Mouse (Mus musculus) skeletal muscle tissue, adult 2 months (tissue): ENCODE measurements around the gene Agbl4.

Source experiments
- DNase-seq: peaks from one replicate; pipeline ENCODE4 v3.0.0-alpha.2; 2012; ENCODE audit warnings: low read depth, low spot score

Gene Agbl4

DNA sequence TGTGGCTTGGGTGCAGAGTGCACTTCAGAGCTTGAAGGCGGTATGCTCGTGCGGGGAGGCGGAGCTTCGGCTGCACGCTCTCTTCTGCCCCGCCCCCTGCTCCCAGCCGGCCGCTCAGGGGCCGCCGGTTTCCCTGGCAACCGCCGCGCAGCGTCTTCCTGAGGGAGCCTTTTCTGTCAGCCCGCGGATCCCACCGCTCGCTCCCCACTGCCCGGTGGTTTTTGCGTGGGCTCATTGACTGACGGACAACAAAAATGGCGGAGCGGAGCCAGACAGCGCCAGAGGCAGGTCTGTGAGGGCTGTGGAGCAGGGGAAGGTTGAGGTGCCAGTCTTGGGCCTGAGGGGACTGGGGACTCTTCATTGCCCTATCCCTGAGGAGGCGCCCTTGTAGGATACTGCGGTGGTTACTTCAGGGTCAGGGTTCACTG is at the start of gene Agbl4:
Gene Agbl4, plus strand, starts transcription at position 44 of the 428 bp plus-strand sequence.
- no peak for DNase-seq

DNA sequence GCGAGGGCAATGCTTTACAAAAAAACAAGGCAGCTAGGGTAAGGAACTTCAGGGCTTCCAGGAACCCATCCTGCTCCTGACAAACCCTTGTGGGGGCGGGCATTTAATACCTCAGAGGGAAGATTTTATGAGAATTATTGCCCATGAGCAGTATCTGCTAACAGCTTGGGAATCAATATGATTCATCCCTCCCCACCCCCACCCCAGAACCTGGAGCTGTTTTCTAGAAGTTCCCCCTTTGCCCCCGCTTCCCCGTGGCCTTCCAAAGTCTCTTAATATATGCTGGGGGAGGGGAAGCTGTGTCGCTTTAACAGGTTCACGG is 46.6 kb upstream of the Agbl4 start:
- no peak for DNase-seq

DNA sequence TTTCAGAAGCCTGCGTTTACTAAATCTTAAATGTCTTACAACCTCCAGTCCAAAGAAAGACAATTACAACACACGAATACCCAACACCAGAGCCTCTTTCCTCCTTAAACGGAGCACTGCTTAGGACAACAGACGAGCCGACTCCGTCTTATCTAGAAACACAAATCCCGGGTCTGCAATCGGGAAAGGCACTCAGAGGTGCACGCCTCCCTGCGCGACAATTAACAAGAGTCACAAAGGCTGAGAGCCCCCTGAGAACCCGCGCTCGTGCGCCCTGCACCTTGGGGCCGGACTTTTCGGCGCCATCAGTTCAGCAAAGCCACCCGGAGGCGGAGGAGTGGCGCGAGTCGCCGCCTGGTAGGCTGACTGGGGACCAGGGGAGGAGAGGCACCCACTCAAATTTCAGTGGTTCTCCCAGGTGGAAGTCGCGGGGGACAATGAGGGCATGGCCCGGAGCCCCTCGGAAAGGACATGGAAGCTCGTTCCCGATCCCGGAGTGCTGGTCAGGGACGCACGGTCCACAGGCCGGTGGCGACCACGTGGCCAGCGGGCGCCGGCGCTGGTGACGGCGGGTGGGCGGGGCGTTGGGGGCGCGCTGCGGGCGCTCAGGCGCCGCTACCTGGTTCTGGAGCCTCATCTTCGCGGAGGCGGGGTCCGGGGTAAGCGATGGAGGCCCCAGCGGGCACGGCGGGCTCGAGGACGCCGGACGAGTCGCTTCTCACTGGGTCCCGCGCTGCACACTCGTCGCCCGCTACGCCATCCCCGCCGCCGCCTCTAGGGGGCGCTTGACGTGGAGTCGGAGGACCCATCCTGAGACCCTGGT is 46.1 kb upstream of the Agbl4 start, which contains the start of gene Elavl4:
Gene Elavl4, minus strand, starts transcription at position 732 of the 823 bp plus-strand sequence.
- no peak for DNase-seq

DNA sequence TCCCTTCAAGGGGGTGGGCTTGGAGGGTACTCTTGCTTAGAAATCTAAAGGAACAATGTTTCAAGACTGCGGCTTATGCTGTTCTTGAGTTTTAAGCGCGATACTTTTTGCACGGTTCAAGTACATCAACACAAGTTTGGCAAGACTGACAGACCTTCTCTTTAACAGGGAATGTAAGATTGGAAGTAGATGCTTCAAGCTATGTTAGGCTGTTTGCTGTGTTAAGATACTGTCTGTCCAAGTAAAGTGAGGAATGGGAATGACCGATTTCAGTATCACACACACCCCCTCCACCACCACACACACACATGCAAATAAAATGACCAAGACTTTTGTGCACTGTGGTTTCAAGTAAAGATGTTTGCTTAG is 45.5 kb upstream of the Agbl4 start:
- no peak for DNase-seq

DNA sequence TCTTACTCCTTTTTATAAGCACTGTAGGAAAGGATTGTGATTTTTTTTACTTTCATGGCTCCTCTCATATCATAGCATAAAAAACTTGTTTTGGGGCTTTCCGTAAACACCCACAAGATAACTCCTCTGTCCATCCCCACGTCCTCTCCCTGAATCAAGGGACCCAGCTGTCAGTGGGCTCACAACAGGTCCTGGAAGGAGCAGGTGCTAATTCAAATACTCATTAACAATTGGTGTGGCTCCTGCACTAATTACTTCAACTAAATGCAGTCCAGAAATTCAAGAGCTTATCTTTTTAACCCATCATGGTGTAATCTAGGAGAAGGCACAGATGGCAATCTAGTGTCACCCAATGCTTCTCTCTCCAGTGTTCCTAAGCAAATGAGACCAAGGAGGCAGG is 36.9 kb upstream of the Agbl4 start:
- DNase-seq = no peak

DNA sequence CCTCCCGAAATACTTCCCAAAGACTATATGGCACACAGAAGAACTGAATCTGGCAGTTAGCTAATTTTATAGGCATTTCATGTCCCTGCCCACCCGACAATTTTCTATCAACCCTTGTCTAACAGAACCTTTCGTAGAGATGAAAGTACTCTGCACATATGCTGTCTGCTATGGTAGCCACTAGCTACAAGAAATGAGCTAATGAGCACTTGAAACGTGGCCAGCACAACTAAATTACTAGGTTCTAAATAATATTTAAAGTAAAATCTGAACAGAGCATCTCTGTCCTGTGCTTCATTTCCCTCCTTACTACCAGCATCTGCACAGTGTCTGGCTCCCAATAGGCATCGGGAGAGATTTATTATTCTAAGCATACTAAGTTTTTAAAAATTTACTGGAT is 1.2 kb upstream of the Agbl4 start:
- no peak for DNase-seq

DNA sequence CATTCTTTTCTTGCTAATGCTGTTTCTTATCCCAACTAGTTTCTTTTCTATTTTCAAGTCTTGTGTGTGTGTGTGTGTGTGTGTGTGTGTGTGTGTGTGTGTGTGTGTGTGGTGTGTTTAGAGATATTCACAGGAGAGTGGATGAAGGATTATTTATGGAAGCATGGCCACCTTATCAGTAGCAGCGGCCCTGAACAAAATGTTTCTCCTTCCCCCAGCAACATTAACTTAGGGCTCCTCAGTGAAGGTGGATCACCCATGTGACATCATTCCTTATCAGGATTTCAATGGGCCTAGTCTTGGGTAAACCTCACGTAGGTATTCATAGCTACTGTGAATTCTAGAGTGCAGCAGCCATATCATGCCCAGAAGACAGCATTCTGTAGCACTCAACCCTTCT is 22.8 kb downstream of the Agbl4 start:
- no peak for DNase-seq

DNA sequence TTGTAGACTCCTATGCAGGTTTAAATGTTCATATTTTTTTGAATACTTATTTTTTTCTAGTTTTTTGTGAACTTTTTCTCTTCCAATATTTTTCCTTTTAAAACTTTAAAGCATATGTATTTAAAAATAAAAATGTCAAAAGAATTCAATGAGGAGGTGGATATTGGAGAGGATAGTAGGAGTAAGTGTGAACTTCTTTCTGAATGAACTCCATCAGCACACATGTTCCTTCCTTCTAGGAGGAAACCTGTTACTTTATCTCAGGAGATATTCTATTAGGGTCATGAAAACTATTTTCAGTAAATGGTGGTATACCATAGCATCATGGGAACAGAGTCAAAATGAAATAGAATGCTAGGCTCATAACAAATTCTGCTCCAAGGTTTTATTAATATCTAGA is 30.2 kb downstream of the Agbl4 start:
- no peak for DNase-seq

DNA sequence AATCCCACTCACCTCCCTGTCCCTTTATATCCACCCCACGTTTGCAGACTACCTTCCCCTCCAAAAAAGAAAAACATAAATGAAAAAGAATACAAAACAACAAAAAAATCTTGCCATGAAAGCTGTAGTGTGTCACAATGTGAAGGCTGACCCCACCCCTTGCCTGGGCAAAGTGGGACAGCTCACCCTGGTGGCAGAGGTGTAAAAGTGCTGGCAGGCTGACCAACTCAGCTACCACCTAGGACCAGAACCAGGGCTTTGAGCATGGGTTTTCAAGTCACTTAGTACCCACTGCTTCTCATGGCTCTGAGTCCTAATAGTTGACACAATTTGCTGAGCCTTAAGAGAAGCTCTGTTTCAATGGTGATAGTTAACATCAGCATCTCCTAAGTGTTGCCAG is 96.9 kb downstream of the Agbl4 start:
- DNase-seq = no peak

DNA sequence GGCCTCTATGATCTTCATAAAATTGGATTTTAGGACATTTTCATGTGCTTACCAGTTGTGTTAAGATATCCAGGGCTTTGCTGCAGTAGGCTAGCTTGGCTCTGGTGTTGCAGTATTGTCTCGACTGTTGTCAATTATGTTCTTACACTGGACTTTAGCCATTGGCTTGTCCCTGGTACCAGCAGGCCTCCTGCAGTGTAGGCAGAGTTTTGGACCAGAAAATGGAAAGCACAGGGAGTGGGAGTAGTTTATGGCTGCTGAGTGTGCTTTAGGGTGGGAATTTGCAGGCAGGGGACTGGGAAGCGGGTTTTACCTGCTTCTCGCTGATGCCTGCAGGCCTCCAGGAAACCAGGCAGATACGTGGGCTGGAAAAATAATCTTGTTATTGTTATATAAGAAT is 132.3 kb downstream of the Agbl4 start:
- DNase-seq = no peak

DNA sequence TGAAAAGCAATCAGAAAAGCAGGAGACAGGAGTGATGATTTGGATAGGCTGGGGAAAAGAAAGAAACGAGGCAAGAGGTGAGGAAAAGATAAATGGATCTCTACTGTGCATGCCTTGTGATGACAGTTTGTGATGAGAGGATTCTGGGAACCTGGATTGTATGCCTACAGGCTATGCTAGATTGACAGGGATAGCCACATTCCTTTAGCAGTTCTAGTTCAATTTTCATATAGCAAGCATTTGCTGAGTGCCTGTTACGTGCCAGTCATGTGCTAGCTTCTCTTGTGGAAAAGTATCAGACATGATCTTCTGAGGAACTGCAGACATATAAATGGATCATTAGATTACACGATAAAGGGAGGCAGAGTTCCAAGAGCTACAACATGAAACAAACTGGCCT is 151.8 kb downstream of the Agbl4 start:
- DNase-seq = no peak

DNA sequence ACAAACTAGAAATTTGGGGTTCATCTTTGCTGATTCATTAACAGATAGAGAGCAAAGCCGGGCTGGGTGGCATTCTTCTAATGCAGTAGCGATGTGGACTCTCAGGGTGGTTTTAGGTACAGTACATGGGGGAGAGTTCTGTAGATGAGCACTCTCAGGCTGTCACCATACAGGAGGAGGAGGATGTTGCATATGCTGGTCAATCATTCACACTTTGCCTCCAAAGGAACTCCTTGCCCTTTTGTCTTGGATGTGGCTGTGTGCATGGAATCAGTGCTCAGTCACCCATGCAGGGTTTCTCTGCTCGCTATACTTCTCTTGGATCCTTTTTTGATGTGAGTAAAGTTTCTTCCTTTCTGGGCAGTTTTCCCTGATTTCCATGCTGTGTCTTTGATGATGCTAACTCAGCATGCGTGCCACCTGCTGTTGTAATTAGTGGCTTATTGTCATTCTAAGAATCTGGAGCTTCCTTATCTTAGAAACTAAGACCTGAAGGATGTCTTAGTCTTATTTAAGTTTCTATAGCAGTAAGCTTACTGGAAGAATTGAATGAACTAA is 200.3 kb downstream of the Agbl4 start:
- DNase-seq = no peak

DNA sequence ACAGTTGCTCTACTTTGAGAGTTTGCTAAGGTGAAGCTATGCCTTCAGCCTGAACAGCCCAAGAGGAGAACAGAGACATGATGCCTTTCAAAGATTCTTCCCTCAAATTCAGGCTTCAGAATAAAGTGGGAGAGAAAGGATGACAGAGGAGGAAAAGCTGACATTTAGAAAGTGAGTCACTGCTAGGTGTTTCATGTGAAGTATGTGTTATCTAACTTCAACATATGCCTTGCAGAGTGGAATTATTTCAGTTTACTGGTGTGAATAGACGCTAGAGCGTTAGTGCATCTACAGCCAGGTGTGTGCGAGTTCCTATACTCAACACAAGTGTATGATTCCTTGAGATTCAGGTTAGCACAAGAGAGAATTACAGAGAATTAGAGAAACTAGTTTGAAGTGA is 244.0 kb downstream of the Agbl4 start:
- no peak for DNase-seq

DNA sequence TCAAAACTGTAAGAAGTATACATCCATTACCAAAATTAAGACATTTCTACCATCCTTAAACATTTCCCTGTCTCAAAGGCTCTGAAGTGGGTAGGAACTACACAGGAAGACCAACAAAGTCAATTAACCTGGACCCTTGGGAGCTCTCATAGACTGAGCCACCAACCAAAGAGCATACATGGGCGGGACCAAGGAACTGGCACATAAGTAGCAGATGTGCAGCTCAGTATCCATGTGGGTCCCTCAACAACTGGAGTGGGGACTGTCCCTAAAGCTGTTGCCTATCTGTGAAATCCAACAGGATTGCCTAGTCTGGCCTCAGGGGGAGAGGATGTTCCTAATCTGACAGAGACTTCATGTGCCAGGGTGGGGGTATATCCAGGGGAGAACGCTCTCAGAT is 265.5 kb downstream of the Agbl4 start:
- DNase-seq = no peak

DNA sequence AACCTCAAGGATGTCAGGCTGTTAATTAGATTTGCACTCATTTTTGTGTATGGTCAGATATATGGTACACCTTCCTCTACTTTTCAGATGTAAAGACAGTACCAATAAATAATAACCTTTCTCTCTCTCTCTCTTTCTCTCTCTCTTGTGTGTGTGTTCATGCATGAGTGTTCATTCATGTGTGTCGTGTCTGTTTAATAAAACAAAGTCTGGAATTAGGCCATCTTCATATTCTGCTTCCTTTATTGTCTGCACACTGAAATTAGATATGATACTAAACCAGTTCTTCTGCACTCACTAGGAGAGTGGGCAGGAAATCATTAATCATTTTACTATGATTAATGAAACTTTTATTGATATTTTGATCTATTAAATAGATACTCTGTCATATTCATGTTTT is 276.7 kb downstream of the Agbl4 start:
- no peak for DNase-seq

DNA sequence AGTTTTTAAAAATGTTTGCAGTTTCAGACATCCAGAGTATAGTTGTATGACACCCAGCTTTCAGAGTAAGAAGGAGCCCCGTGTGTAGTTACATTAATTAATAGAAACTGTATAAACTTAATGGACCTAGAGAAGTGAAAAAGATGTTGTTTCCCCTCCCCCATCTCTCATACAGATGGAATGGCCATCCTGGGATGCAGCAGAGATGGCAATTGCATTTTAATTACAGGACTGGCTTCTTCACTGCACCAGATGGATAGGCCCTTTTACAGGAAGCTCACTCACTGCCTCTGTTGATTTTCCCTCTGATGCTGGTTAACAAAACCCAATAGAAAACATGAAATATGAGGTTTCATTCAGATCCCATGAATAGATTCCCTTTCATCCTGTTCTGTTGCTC is 337.7 kb downstream of the Agbl4 start:
- no peak for DNase-seq

DNA sequence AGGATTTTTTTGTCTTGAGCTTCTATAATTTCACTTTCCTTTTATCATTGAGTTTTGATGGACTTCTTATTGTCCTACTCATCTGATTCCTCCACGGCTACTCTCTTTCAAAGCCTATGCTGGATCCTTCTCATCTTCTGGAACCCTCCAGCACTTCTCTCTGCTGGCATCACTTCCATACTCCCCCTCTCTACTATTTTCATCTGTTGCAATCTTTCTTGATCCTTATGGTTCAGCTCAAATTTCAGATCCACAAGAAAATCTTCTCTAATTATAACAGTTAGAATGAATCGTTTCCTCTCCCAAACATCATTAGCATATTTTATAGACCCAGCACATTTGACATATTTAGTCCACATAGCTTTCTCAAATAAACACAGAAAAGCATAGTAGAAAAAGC is 360.5 kb downstream of the Agbl4 start:
- no peak for DNase-seq

DNA sequence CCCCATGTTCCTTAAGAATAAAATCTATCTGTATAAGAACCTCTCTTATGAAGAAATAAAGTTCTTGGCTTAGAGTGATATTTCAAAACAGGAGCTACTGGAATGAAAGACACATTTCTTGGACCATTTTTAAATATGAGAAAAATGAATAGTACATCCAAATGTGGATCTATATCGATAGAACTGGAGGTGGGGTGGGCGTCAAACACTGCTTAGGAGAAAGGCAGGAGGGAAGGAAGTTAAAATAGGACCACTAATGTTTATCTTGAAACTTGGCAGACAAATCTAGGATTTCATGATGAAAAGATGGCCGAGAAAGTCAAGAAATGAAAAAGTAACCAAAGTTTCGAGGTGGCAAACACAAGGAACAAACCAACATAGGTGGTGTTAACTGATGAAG is 391.1 kb downstream of the Agbl4 start:
- no peak for DNase-seq

DNA sequence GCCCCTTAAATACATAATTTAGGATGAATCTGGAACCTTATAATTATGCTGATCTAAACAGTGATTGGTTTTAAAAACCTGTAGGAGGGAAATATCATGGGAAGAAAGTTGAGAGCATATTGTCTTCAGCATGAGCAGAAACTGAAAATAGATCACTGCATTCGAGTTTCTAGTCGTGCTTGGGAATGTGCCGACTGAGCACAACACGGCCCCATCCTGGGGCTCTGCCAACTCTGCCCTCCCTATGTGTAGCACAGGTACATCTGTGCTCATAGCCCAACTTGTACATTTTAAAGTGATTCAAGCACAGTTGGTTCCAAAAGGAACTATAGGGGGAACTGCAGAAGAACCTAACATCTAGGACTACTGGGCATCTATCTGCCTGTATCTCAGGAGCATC is 402.4 kb downstream of the Agbl4 start:
- no peak for DNase-seq

DNA sequence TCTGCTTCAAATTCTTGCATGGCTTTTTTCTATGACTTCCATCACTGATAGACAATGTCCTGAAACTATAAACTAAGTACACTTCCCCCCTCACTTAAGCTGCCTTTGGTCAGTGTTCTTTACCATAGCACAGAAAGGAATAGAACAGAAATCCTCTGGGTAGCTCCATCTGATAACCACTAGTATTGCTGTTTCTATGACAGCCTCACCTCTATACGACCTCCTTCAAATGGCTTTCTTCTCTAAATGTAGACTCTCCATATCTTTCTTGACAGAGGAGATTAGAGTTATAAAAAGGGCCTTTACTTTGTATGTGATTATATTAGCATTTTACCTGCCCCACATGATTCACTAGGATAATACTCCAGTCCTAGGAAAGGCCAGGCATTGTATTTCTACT is 413.5 kb downstream of the Agbl4 start:
- DNase-seq = no peak

DNA sequence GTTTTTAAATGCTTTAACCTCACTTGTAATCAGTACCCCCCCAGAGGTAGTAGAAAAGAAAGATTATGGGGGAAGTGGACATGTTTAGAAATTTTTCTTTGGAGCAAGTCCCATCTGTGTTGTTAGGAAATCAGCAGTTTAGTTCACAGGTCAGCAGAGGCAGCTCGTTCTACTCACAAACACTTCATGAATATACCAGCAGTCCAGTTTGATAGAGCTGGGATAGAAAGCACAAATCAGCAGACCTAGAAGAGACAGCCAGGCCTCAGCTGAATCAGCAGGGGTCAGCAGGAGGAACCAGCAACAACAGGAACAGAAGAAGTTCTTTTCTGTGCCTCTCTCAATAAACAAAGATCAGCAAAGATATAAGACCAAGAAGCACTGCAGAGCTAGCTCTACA is 435.3 kb downstream of the Agbl4 start:
- DNase-seq = no peak

DNA sequence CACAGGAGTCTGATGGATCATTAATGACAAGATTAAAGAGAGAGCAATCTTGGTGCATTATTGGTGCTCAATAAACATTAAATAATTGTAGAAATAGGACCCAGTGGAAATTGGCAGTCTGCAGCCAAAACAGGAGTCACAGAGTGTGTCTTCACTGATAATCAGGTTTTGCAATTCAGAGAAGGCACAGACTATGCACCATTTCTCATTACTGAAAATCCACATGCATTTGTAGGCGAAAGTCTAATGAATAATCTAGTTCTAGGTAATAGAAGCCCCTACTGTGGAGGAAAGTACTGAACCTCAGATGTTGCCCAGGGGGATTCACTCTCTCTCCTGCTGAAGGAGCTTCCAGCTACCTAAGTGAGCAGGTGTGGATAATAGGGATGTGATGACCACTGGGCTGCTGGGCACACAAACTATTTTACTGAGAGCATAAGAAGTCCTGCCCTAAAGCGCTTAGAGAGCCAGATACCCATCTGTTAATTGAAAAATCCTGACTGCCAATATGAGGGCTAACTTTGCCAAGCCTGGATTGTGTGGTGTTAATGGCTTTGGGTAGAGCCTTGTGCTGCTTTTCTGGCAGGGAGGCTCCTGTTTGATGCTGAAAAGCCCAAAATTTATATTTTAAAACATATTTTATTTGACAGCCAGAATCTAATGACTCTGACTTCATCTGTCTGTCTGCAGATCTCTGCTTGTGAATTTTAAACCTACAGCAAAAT is 482.4 kb downstream of the Agbl4 start:
- DNase-seq = no peak

DNA sequence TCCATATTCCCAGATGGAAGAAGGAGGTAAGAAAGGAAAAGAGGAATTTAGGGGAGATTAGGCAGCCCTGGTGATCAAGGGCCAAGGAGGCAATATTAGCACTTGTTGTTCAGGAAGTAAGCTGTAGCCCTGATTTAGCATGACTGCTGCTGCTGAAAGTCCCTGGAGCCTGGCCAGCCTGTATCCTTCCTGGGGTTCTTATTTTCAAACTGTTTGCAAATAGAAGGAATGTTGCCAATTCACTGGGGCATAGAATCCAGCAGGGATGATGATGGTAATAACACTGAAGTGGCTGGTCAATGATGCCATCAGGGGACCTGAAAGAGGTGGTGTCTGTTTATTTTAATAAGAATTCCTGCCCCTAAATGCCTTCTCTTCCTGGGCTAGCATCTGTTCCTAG is 518.6 kb downstream of the Agbl4 start:
- no peak for DNase-seq
